Mouse (Mus musculus) heart, postnatal 36 days (tissue): ENCODE results near the gene Specc1l. TPM values are rescaled to one million over a fixed set of nuclear protein-coding genes. Genes with fewer than 3 reads are reported as not detected.
A peak's percentile ranks its signal among the peaks of the same experiment; 100 is the strongest.
"Not testable (repeated sequence)": the region's sequence is repeated elsewhere in the genome, so short reads cannot be mapped to it uniquely, and the experiment has no call there.

Experiments used
- DNase-seq, 2 experiments: peaks; one replicate each; pipeline ENCODE4 v3.0.0; 2021 to 2022
- intact Hi-C: fragments of 180-260 bp; cut with DNase I; formaldehyde crosslinking; loops from one replicate; pipeline ENCODE4 v1.15.1; 2025
- total RNA-seq, 2 experiments: library from RNA; stranded (reverse); gene quantifications; 2 replicates each; pipeline ENCODE4 v1.2.3; 2021

Gene Specc1l
- total RNA-seq, 2 experiments from 2014 or later = 42.7 to 43.1 TPM

GRCm38 (mm10) chr10:75338852-75339251 lies 127.0 kb downstream of the Specc1l start:
- intact Hi-C loops = no loop called here

DNA sequence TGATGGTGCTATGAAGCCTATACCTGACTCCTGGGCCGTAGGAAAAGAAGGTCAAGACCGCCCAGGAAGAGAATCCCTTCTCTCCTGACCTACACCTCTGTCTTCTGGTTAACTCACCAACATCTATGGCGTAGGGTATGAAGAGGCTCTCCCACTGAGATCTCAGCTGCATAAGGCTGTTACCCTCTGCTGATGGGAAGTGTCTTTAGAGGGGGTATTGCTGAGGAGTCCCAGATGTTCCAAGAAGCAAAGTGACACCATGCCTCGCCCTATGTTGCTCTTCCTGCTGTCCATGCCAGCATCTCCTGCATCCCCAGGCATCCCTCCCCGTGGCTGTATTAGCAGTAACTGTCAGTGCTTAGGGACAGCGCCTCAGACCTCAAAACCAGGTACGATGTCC lies 127.5 kb downstream of the Specc1l start:
- intact Hi-C loops = no loop called here
- DNase-seq = no peak

More at GRCm38 (mm10) chr10:75338852-75339251, 127.0 kb downstream of the Specc1l start:
- no peak for DNase-seq

DNA sequence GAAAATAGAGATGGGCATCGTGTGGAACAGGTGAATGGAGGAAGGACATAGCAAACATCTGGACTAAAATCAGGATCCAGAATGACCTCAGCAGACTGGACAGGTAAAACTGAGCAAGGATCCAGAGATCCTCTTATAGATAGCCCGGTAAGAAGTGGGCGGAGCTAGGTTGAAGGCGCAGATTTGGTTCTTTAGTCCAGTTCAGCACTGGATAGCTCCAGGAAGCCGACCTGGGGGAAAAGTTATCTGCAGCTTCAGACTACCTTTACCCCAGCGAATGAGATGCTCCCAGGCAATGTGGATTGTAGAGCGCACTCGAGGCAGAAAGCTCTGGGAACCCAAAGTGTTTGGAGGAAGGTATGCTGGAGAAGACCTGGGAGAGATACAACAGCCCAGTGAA lies 130.1 kb downstream of the Specc1l start:
- no peak for DNase-seq
- intact Hi-C loops = no loop called here

DNA sequence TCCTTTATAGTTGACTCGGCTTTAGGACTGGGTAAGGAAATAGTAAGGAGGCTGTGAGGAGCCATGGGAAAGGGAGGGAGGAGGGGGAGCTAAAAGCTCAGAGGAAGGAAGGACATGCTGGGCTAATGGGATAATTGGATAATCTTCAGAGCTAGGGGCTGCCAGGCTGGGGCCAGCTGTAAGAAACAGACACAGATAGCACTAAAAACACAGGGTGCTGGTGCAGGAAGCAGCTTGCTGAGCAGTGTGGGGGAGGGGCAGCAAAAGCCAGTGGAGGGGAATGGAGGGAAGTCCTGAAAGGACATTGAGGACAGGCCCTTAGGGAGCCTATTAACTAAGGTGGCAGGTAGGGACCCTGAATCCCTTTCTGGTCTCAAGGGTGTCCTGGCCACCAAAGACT lies 132.7 kb downstream of the Specc1l start:
- DNase-seq, intact Hi-C loops: not testable (repeated sequence)

- intact Hi-C loops = no loop called here
Observed at GRCm38 (mm10) chr10:75345265-75345664, 133.4 kb downstream of the Specc1l start.

GRCm38 (mm10) chr10:75350564-75350963 lies 138.7 kb downstream of the Specc1l start:
- intact Hi-C loops = loop anchor here (5.0 kb wide), 1 partner anchor 33 kb away; the partner anchor contains the start of gene Adora2a
- DNase-seq = no peak

More at GRCm38 (mm10) chr10:75345265-75345664, 133.4 kb downstream of the Specc1l start:
- peak in 1 of 2 experiments; percentile 49 for DNase-seq

GRCm38 (mm10) chr10:75352541-75352940 lies 140.7 kb downstream of the Specc1l start:
- DNase-seq = no peak
- intact Hi-C loops = loop anchor here (5.0 kb wide), 1 partner anchor 35 kb away; the partner anchor contains the start of gene Adora2a

- intact Hi-C loops = loop anchor here (5.0 kb wide), 1 partner anchor 37 kb away; the partner anchor contains the start of gene Adora2a
- DNase-seq = not testable (repeated sequence)
Observed at GRCm38 (mm10) chr10:75353838-75354241, 142.0 kb downstream of the Specc1l start.

- DNase-seq = no peak
- intact Hi-C loops = no loop called here
Observed at GRCm38 (mm10) chr10:75355341-75355740, 143.5 kb downstream of the Specc1l start.

Other genes with a start within 250 kb of the Specc1l start
- gene Gnaz, start 244.9 kb upstream of the Specc1l start, total RNA-seq = under 1 TPM; 0.43 to 0.58 TPM
- not detected for gene Rsph14, start 179.5 kb upstream of the Specc1l start, total RNA-seq
- gene Rab36, start 175.0 kb upstream of the Specc1l start, total RNA-seq = under 1 TPM; 0.58 to 0.92 TPM
- 1 to 10 TPM; 8.3 to 9.1 TPM for gene Bcr, start 151.5 kb upstream of the Specc1l start, total RNA-seq
- 10 to 100 TPM in 1 of 2 experiments, 1 to 10 TPM in 1; 9.2 to 16.7 TPM for gene Adora2a, start 104.8 kb downstream of the Specc1l start, total RNA-seq
- gene Upb1, start 189.0 kb downstream of the Specc1l start, total RNA-seq = 1 to 10 TPM in 1 of 2 experiments, under 1 TPM in 1; 0.65 to 1.3 TPM